Mouse (Mus musculus) erythroblast, embryonic 14.5 days (primary cell): Measurements from ENCODE around the gene Abhd5.

Experiments
- GATA1 ChIP-seq: IDR thresholded peaks from 2 replicates; pipeline ENCODE4 v1.6.1; 2012; ENCODE audit warnings: low read length, inconsistent platforms, mixed read lengths
- TAL1 ChIP-seq: IDR thresholded peaks from 3 replicates; pipeline ENCODE4 v1.6.1; 2012; ENCODE audit warnings: low read length, inconsistent platforms, mixed read lengths

DNA sequence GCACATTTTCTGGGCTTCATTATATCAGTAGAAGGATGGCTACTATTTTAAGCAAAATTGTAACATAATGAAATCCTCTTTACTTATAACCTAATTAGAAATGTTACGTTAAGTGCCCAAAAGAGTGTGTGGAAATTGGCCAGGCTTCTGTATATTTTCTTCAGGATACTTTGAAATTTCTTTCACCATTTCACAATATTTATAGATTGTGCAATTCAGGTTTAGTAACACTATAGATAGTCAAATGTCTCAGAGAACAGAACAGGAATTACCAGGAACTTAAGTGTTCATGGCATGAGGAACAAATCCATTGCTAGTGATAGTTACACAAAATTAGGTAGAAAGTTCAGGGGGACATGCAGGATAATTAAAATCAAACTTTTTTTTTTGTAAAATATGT, 5.7 kb downstream of the Abhd5 start:
- TF ChIP-seq GATA1 = no peak
- TF ChIP-seq TAL1 = no peak
